Mouse (Mus musculus) adrenal gland (tissue): ENCODE measurements around the gene Rras2.

Experiments used
- intact Hi-C: fragments of 180-260 bp; cut with DNase I; formaldehyde crosslinking; loops from one replicate; pipeline ENCODE4 v1.15.1; 2025
- long read RNA-seq, 2 experiments: library from polyadenylated mRNA; unstranded; transcript quantifications; one replicate each; pipeline ENCODE4 v2.0.0; 2020; ENCODE audit warnings: borderline replicate concordance in 1 of 2; ENCODE audit not compliant: insufficient replicate concordance in 1 of 2

Gene Rras2
- long read RNA-seq, experiment 1, transcript Rras2-201 (6 exons, 2,275 nt) = major isoform, 16 of 19 reads
- long read RNA-seq, experiment 1, partial matches to known transcripts = 1 of 19 reads
- long read RNA-seq, experiment 1, other reads (novel, unspliced or antisense) = 2 of 19 reads
- long read RNA-seq, experiment 2, transcript Rras2-201 (6 exons, 2,275 nt) = major isoform, 38 of 40 reads
- long read RNA-seq, experiment 2, partial matches to known transcripts = 1 of 40 reads
- long read RNA-seq, experiment 2, other reads (novel, unspliced or antisense) = 1 of 40 reads

GRCm38 (mm10) chr7:114117444-114117905 lies at the start of gene Rras2:
Gene Rras2, minus strand, starts transcription at chr7:114117781.
- intact Hi-C loops = loop anchor here (5.0 kb wide), 2 partner anchors 50 to 65 kb away; no protein-coding TSS in a partner anchor

- intact Hi-C loops = no loop called here
Observed at GRCm38 (mm10) chr7:114162975-114163374, 45.4 kb upstream of the Rras2 start.

GRCm38 (mm10) chr7:114161101-114161500 lies 43.5 kb upstream of the Rras2 start:
- intact Hi-C loops = no loop called here

- intact Hi-C loops = no loop called here
Observed at GRCm38 (mm10) chr7:114157716-114158278, 40.2 kb upstream of the Rras2 start.

GRCm38 (mm10) chr7:114156364-114156763 lies 38.8 kb upstream of the Rras2 start:
- intact Hi-C loops = no loop called here

GRCm38 (mm10) chr7:114155053-114155865 lies 37.7 kb upstream of the Rras2 start:
- intact Hi-C loops = no loop called here

GRCm38 (mm10) chr7:114151036-114151780 lies 33.6 kb upstream of the Rras2 start:
- intact Hi-C loops = loop anchor here (5.0 kb wide), 1 partner anchor 51 kb away; no protein-coding TSS in a partner anchor

- intact Hi-C loops = no loop called here
Observed at GRCm38 (mm10) chr7:114149564-114149963, 32.0 kb upstream of the Rras2 start.

GRCm38 (mm10) chr7:114149135-114149534 lies 31.6 kb upstream of the Rras2 start:
- intact Hi-C loops = no loop called here

- intact Hi-C loops = no loop called here
Observed at GRCm38 (mm10) chr7:114145841-114146240, 28.3 kb upstream of the Rras2 start.

GRCm38 (mm10) chr7:114142151-114142798 lies 24.7 kb upstream of the Rras2 start:
- intact Hi-C loops = no loop called here

- intact Hi-C loops = no loop called here
Observed at GRCm38 (mm10) chr7:114140026-114140425, 22.4 kb upstream of the Rras2 start.

GRCm38 (mm10) chr7:114139400-114139799 lies 21.8 kb upstream of the Rras2 start:
- intact Hi-C loops = no loop called here

GRCm38 (mm10) chr7:114138261-114138660 lies 20.7 kb upstream of the Rras2 start:
- intact Hi-C loops = no loop called here

GRCm38 (mm10) chr7:114135166-114135565 lies 17.6 kb upstream of the Rras2 start:
- intact Hi-C loops = no loop called here

GRCm38 (mm10) chr7:114133957-114134356 lies 16.4 kb upstream of the Rras2 start:
- intact Hi-C loops = no loop called here

- intact Hi-C loops = no loop called here
Observed at GRCm38 (mm10) chr7:114132316-114132715, 14.7 kb upstream of the Rras2 start.

GRCm38 (mm10) chr7:114129281-114129680 lies 11.7 kb upstream of the Rras2 start:
- intact Hi-C loops = no loop called here

- intact Hi-C loops = loop anchor here (5.0 kb wide), 2 partner anchors 51 to 64 kb away; no protein-coding TSS in a partner anchor
Observed at GRCm38 (mm10) chr7:114118180-114118579, 599 bp upstream of the Rras2 start.

- intact Hi-C loops = loop anchor here (5.0 kb wide), 2 partner anchors 50 to 65 kb away; no protein-coding TSS in a partner anchor
Observed at GRCm38 (mm10) chr7:114116711-114117351, 750 bp downstream of the Rras2 start.
